Mouse (Mus musculus) embryonic facial prominence, embryonic 12.5 days (tissue): ENCODE data around the gene Dapk3. TPM values are rescaled to one million over a fixed set of nuclear protein-coding genes. Genes with fewer than 3 reads are reported as not detected.
"Not testable (repeated sequence)": the region's sequence is repeated elsewhere in the genome, so short reads cannot be mapped to it uniquely, and the experiment has no call there.

ENCODE experiments used
- ATAC-seq: fragments of 200-750 bp; cut with Nextera tagmentation; 2 replicates; pipeline ENCODE4 v1.8.0; 2017; ENCODE audit not compliant: insufficient number of reproducible peaks, insufficient read depth, low FRiP score, low TSS enrichment
- H3K27ac ChIP-seq: fragments of 300-500 bp; sonication (generic); 2 replicates; pipeline ENCODE4 v1.5.1; 2016; ENCODE audit warnings: mild to moderate bottlenecking
- H3K27me3 ChIP-seq: fragments of 300-500 bp; sonication (generic); 2 replicates; pipeline ENCODE4 v1.6.1; 2016; ENCODE audit warnings: mild to moderate bottlenecking, moderate library complexity
- H3K36me3 ChIP-seq: fragments of 300-500 bp; sonication (generic); 2 replicates; pipeline ENCODE4 v1.6.1; 2016; ENCODE audit warnings: mild to moderate bottlenecking
- H3K4me1 ChIP-seq: fragments of 300-500 bp; sonication (generic); 2 replicates; pipeline ENCODE4 v1.6.1; 2016
- H3K4me2 ChIP-seq: fragments of 300-500 bp; sonication (generic); replicated peaks from 2 replicates; pipeline ENCODE4 v1.6.1; 2016; ENCODE audit warnings: mild to moderate bottlenecking, moderate library complexity
- H3K4me3 ChIP-seq: fragments of 300-500 bp; sonication (generic); 2 replicates; pipeline ENCODE4 v1.5.1; 2016; ENCODE audit warnings: mild to moderate bottlenecking
- H3K9ac ChIP-seq: fragments of 300-500 bp; sonication (generic); 2 replicates; pipeline ENCODE4 v1.6.1; 2016; ENCODE audit warnings: mild to moderate bottlenecking, moderate library complexity
- H3K9me3 ChIP-seq: fragments of 300-500 bp; sonication (generic); 2 replicates; pipeline ENCODE4 v1.6.1; 2016; ENCODE audit warnings: mild to moderate bottlenecking, moderate library complexity
- WGBS: fragments of 180-500 bp; shearing (Covaris S2); methylation state at CpG from one replicate; pipeline ENCODE4 v1.1.7; 2016; 5-methylcytosine and 5-hydroxymethylcytosine counted together
- polyA plus RNA-seq: library from polyadenylated mRNA; unstranded; fragments of >200 nt; fragmentation: Nextera tagmentation; extraction: Ambion mirVana; gene quantifications from 2 replicates; pipeline ENCODE4 v1.2.1, GENCODE M21; 2016

Gene Dapk3
- polyA plus RNA-seq, 1 experiment from 2014 or later: 79.5 TPM

DNA sequence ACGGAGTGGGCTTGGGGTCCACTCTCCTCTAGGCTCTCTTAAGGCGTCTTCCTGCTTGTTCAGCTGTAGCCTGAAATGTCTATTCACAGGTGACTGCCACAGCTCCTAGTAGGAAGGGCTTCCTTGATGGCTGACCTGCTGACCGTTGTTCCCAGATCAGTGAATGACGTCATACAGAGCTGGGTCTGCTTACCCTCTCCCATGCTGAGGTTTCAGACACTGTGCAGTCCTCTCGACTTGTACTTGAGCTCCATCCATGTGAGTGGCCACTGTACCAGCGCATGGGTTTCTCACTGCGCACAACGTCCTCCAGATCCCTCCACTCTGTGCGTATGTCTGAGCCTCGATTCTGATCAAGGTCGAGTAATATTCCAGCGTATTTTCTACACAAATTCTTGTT, 30.2 kb upstream of the Dapk3 start:
- H3K4me3 ChIP-seq: no peak overlapping the region
- no peaks in the 10 kb centered on the region for H3K27me3 ChIP-seq
- H3K4me2 ChIP-seq: no peak overlapping the region
- H3K9me3 ChIP-seq: no peaks in the 10 kb centered on the region
- peaks cover 86% of the 10 kb centered on the region for H3K36me3 ChIP-seq
- no peak for ATAC-seq
- 74% methylated on average over 12 of the region's 12 CpGs for WGBS
- peak overlapping the region; percentile 46; the same call in 1 of the 2 replicates for H3K27ac ChIP-seq
- no peak overlapping the region for H3K9ac ChIP-seq
- H3K4me1 ChIP-seq: no peaks in the 10 kb centered on the region

DNA sequence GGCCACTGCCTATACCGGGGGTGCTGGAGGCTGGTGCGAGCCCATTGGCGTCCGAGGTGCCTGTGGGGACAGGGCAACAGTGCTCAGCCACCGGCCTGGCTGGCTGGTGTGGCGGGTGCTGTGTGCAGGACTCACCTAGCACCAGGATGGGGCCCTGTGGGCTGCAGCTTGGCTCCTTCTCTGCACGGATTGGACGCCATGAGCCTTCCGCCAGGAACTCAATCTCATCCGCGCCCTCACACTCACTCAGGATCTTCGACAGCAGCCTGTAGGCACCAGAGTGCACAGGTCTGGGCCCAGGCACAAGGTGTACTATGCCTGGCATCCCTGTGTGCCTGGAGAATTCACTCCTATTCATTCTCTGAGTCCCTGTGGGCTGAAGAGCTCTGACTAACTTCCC, 28.5 kb upstream of the Dapk3 start:
- ATAC-seq: no peak
- Histone ChIP-seq H3K4me3 (no peak overlapping the region), H3K9me3 (no peaks in the 10 kb centered on the region), H3K9ac (no peak overlapping the region), H3K27ac (0 out of 2 replicates have a peak overlapping the region, but pooled peaks have one; percentile 19), H3K4me1 (no peaks in the 10 kb centered on the region), H3K36me3 (peaks cover 85% of the 10 kb centered on the region), H3K4me2 (no peak overlapping the region), H3K27me3 (no peaks in the 10 kb centered on the region)
- 93% methylated on average over 12 of the region's 12 CpGs for WGBS

DNA sequence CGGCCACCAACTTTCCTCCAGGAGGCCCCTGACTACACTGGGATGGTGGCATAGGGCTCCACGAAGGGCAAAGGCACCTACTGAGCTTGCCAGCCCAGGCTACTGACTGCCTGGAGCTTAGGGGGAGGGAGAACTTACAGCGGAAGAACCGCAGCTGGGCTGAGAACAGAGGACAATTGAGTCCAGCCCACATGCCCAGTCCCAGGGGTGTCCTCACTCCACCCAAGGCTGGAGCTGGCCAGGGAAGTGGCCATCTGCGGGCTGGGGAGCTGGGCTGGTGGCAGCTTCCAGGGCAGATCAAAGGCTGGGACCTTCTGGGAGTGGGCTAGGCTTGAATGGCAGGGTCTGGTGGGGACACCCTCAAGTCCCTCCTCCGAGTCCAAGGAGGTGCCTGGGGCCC, 28.1 kb upstream of the Dapk3 start:
- H3K27me3 ChIP-seq: no peaks in the 10 kb centered on the region
- WGBS: 75% methylated on average over 6 of the region's 6 CpGs
- peak overlapping the region; percentile 19; the same call in 1 of the 2 replicates for H3K27ac ChIP-seq
- no peak for ATAC-seq
- no peak overlapping the region for H3K9ac ChIP-seq
- H3K4me1 ChIP-seq: no peaks in the 10 kb centered on the region
- no peak overlapping the region for H3K4me3 ChIP-seq
- no peak overlapping the region for H3K4me2 ChIP-seq
- no peaks in the 10 kb centered on the region for H3K9me3 ChIP-seq
- H3K36me3 ChIP-seq: peaks cover 83% of the 10 kb centered on the region

DNA sequence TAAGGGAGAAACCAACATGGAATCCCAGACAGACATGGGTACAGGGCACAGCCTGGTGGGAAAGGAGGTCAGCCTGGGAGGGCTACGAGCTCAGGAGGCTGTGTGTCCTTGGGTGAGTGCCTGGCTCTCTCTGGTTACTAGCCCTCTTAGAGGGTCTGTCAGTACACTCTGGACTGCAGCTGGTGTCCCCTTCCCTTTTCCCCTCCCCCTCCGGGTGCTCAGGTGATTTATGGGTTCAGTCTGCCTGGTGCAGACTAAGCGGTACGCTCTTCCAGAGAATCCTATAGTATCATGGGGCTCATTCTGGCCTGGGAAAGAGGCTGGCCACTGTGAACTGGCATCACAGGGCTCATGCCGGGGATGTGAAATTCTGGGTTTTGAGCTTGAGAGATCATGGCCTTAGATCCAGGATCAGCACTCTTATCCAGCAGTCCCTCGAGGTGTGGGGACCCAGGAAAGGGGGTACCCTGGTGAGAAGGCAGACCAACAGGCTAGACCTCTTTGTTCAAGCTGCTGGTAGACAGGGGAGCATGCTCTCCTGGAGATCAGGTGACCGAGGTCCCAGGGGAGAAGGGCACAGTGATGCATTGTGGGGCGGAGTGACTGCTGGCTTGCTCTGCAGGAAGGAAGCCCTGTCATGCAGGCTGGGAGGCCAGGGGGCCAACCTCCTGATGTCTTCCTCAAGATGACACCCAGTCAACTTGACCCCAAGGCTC, 21.0 kb upstream of the Dapk3 start:
- 88% methylated on average over 8 of the region's 8 CpGs for WGBS
- Histone ChIP-seq H3K4me3 (no peak overlapping the region), H3K27ac (0 out of 2 replicates have a peak overlapping the region, but pooled peaks have one; percentile 36), H3K9ac (no peak overlapping the region), H3K9me3 (no peaks in the 10 kb centered on the region), H3K36me3 (peaks cover 69% of the 10 kb centered on the region), H3K4me1 (peaks cover 5% of the 10 kb centered on the region), H3K4me2 (no peak overlapping the region), H3K27me3 (no peaks in the 10 kb centered on the region)
- ATAC-seq: no peak

DNA sequence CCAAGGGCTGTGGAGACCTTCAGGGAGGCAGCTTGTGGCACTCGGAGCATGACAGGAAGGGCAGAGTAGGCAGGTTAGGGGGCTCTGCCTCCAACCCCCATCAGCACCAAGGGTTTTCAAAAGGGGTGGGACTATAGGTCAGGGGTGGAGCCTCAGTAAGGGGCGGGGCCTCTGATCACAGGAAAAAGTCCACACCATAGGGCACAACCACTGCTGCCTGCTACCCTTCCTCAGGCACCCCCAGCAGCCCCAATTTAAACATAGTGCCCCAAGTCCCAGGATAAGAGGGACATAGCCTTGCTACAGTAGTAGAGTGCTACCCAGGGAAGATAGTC, 20.5 kb upstream of the Dapk3 start:
- H3K27me3 ChIP-seq: no peaks in the 10 kb centered on the region
- WGBS: 58% methylated on average over 2 of the region's 2 CpGs
- no peak for ATAC-seq
- no peak overlapping the region for H3K9ac ChIP-seq
- no peak overlapping the region for H3K4me2 ChIP-seq
- peaks cover 64% of the 10 kb centered on the region for H3K36me3 ChIP-seq
- H3K4me3 ChIP-seq: no peak overlapping the region
- H3K4me1 ChIP-seq: peaks cover 8% of the 10 kb centered on the region
- no peaks in the 10 kb centered on the region for H3K9me3 ChIP-seq
- no peak overlapping the region for H3K27ac ChIP-seq

DNA sequence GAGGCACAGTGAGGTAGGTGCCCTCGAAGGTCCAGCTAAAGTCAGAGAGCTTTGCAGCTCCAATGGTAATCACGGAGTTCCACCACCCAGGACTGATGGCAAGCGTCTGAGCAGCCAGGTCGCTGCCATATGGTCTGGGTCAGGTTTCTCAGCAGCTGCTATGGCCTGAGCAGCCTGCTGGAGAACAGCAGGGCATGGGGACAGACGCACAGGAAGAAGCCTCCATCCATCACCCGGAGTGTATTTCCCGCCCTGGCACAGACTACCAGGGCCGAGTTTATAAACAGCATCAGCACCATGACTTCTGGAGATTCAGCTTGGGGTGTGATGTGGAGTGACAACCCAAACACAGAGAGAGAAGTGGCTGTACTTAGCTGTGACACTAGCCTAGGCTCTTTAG, 17.7 kb upstream of the Dapk3 start:
- H3K4me3 ChIP-seq: no peak overlapping the region
- no peak overlapping the region for H3K27ac ChIP-seq
- H3K4me2 ChIP-seq: no peak overlapping the region
- H3K27me3 ChIP-seq: no peaks in the 10 kb centered on the region
- H3K36me3 ChIP-seq: peaks cover 39% of the 10 kb centered on the region
- H3K9me3 ChIP-seq: no peaks in the 10 kb centered on the region
- ATAC-seq: no peak
- peaks cover 15% of the 10 kb centered on the region for H3K4me1 ChIP-seq
- 81% methylated on average over 8 of the region's 8 CpGs for WGBS
- H3K9ac ChIP-seq: no peak overlapping the region

DNA sequence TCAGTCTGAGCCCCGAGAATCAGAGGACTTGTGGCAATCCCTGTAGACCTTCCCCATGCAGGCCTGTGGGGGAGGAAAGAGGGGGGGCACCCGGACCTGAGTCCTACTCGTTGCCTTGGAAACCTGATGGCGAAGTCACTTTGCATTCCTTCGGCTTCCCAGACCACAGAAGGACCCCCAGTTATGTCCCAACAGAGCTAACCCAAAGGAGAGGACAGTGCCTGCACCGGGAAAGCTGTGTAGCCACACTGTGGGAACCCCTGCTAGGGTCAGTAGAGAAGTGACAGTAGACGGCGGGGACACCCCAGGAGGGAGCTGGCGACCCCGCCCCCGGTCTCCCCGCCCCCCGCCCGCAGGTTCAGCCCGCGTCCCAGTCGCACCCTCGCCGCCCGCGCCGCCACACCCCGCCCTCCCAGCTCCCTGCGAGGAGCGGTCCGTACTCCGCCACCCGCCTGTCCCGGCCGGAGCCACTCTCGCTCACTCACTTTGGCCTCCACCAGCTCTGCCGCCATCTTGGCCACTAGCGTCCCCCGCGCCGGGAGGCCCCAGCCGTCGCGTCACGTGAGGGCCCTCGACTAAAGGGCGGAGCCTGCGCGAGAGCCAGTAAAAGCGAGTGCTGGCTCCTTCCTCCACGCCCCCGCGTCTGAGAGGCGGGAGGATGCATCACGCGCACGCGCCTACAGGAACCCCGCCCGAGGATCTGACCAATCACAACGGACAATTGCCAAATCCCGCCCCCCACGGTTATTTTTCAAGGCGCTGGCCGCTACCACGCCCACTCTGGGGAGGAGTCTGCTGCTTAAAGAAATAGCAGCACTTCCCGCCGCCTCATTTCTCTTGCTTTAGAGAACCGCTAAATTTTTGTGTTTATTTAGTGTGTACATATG, 15.4 kb upstream of the Dapk3 start, which contains the start of gene Pias4:
Gene Pias4 (minus strand): TSS at position 724 of the 887 bp plus-strand sequence.
- peak; percentile 70 for ATAC-seq
- H3K36me3 ChIP-seq: peaks cover 16% of the 10 kb centered on the region
- under 1% methylated on average over 64 of the region's 64 CpGs for WGBS

DNA sequence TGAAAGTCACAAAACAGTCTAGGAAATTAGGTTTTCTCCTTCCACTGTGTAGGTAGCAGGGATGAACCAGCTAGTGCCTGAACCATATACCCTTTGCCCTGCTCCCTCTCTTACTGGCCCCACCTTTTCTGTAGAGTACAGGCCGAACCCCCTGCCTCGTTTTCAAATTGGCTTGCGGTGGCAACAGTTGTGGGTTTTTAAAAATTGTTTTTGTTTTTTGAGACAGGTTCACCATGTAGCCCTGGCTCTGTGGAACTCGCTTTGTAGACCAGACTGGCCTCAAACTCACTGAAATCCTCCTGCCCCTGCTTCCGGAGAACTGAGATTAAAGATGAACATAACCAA, 14.7 kb upstream of the Dapk3 start:
- Histone ChIP-seq H3K4me2 (peak overlapping the region; percentile 90), H3K9ac (peak overlapping the region; percentile 55; the same call in 1 of the 2 replicates), H3K36me3 (peaks cover 12% of the 10 kb centered on the region), H3K27ac (peak overlapping the region; percentile 84), H3K9me3 (no peaks in the 10 kb centered on the region), H3K4me3 (peak overlapping the region; percentile 99), H3K27me3 (no peaks in the 10 kb centered on the region), H3K4me1 (peaks cover 15% of the 10 kb centered on the region)
- peak; percentile 45 for ATAC-seq
- 7% methylated on average over 5 of the region's 5 CpGs for WGBS

More for the DNA sequence above, 15.4 kb upstream of the Dapk3 start, which contains the start of gene Pias4:
- Histone ChIP-seq H3K9me3 (no peaks in the 10 kb centered on the region), H3K4me3 (peak within 1 kb of the TSS; percentile 99), H3K27ac (peak within 1 kb of the TSS; percentile 84), H3K27me3 (no peaks in the 10 kb centered on the region), H3K4me1 (peaks cover 15% of the 10 kb centered on the region), H3K9ac (peak within 1 kb of the TSS; percentile 88), H3K4me2 (peak within 1 kb of the TSS; percentile 90)

DNA sequence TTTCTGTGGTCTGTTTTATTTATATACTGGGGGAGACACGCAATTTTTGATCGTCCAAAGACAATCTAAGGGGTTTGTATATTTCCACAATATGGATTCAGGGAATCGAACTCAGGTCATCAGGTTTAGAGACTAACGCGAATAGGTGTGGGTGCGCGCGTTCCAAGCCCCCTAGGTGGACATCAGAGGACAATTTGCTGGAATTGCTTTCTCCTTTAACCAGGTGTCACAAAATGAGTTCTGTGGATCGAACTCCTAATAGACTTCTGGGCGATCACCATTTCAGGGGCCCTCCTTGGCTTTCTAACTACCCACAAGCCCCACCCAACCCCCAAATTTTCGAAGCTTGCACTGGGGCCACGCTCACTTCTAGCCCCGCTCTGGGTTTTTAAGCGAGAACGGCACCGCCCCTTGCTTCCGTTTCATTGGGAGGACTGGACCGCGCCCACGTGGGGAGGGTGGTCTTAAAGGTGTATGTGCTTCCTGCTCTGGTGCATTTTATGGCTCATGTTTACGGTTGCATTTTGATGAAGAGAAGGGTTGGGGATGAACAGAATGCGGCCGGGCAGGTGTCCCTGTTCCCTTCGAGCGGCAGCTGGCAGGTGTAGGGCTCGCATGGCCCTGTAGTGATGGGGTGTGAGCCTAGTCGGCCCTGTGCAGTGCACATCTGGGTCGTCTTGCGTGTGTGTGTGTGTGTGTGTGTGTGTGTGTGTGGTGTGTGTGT, 14.1 kb upstream of the Dapk3 start:
- peaks cover 21% of the 10 kb centered on the region for H3K4me1 ChIP-seq
- peak overlapping the region; percentile 84 for H3K27ac ChIP-seq
- H3K4me2 ChIP-seq: peak overlapping the region; percentile 90
- H3K9ac ChIP-seq: peak overlapping the region; percentile 55
- no peaks in the 10 kb centered on the region for H3K9me3 ChIP-seq
- H3K4me3 ChIP-seq: peak overlapping the region; percentile 99
- H3K27me3 ChIP-seq: no peaks in the 10 kb centered on the region
- 2% methylated on average over 29 of the region's 29 CpGs for WGBS
- peak; percentile 54 for ATAC-seq
- peaks cover 7% of the 10 kb centered on the region for H3K36me3 ChIP-seq

DNA sequence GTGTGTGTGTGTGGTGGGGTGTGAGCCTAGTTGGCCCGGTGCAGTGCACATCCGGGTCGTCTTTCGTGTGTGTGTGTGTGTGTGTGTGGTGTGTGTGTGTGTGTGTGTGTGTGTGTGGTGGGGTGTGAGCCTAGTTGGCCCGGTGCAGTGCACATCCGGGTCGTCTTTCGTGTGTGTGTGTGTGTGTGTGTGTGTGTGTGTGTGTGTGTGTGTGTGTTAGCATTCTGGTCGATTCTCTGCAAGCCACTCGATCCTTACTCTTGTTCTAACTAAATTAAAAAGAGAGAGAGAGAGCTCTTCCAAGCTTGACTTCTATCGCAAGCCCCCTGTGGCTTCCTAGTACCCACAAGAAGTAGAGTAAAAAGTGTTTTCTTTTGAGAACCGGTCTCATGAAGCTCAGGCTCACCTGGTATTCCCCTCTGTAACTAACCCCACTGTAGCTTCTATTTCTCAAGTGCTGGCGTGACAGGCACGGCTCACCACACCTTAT, 13.3 kb upstream of the Dapk3 start:
- Histone ChIP-seq H3K4me1 (peaks cover 25% of the 10 kb centered on the region), H3K4me2 (peak overlapping the region; percentile 90)
- H3K9ac ChIP-seq, H3K27ac ChIP-seq, H3K36me3 ChIP-seq, H3K27me3 ChIP-seq, H3K9me3 ChIP-seq, H3K4me3 ChIP-seq, ATAC-seq: not testable (repeated sequence)
- 43% methylated on average over 11 of the region's 14 CpGs for WGBS

DNA sequence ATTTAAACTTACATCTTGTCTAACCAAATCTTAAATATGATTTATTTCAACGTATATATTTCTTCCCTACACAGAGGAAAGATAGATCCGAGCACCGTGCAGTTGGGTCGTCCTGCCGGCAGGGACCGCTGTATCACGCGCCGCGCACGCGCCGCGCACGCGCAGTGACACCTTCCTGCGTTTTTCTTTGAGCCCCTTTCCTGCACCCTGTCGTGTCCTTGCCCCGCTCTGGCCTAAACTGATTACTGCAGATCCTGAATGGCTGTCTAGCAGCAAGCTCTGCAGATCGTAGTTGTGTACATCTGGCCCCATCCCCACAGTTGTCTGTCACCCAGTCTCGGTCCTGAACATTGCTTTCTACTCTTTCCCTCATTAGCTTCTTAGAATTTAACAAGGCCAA, 9.7 kb upstream of the Dapk3 start:
- no peaks in the 10 kb centered on the region for H3K27me3 ChIP-seq
- H3K9ac ChIP-seq: peak overlapping the region; percentile 33
- H3K4me1 ChIP-seq: peaks cover 26% of the 10 kb centered on the region
- WGBS: 6% methylated on average over 21 of the region's 21 CpGs
- peaks cover 7% of the 10 kb centered on the region for H3K36me3 ChIP-seq
- H3K4me2 ChIP-seq: peak overlapping the region; percentile 43
- peak overlapping the region; percentile 80 for H3K27ac ChIP-seq
- H3K9me3 ChIP-seq: no peaks in the 10 kb centered on the region
- ATAC-seq: no peak
- peak overlapping the region; percentile 17; the same call in 1 of the 2 replicates for H3K4me3 ChIP-seq
